Mouse (Mus musculus): ENCODE results near the gene Wdr92. TPM values are rescaled to one million over a fixed set of nuclear protein-coding genes. Genes with fewer than 3 reads are reported as not detected.

Wdr92 gene
- total RNA-seq (2017) = 15.8 and 16.1 TPM in 2 replicates

GRCm38 (mm10) chr11:17181807-17182206 lies at the start of gene Wdr92:
Gene Wdr92, plus strand, starts transcription at chr11:17182107.
- ATAC-seq (ENCODE audit: extremely low read depth, insufficient number of reproducible peaks, low FRiP score, poor library complexity, severe bottlenecking) = no peak

- no peak for ATAC-seq (ENCODE audit: extremely low read depth, insufficient number of reproducible peaks, low FRiP score, poor library complexity, severe bottlenecking)
Measured at GRCm38 (mm10) chr11:17135638-17136037, 46.3 kb upstream of the Wdr92 start.

GRCm38 (mm10) chr11:17138306-17139033 lies 43.4 kb upstream of the Wdr92 start:
- ATAC-seq (ENCODE audit: extremely low read depth, insufficient number of reproducible peaks, low FRiP score, poor library complexity, severe bottlenecking) = no peak

GRCm38 (mm10) chr11:17158858-17159737 lies 22.8 kb upstream of the Wdr92 start, which contains the start of gene Ppp3r1:
Gene Ppp3r1, plus strand, starts transcription at chr11:17159263.
- peak; percentile 91 for ATAC-seq (ENCODE audit: extremely low read depth, insufficient number of reproducible peaks, low FRiP score, poor library complexity, severe bottlenecking)

GRCm38 (mm10) chr11:17159738-17160241 lies 22.1 kb upstream of the Wdr92 start:
- ATAC-seq (ENCODE audit: extremely low read depth, insufficient number of reproducible peaks, low FRiP score, poor library complexity, severe bottlenecking) = no peak

GRCm38 (mm10) chr11:17160242-17160641 lies 21.7 kb upstream of the Wdr92 start:
- ATAC-seq (ENCODE audit: extremely low read depth, insufficient number of reproducible peaks, low FRiP score, poor library complexity, severe bottlenecking) = peak; percentile 80

GRCm38 (mm10) chr11:17163956-17164355 lies 18.0 kb upstream of the Wdr92 start:
- ATAC-seq (ENCODE audit: extremely low read depth, insufficient number of reproducible peaks, low FRiP score, poor library complexity, severe bottlenecking) = no peak

GRCm38 (mm10) chr11:17166627-17167026 lies 15.3 kb upstream of the Wdr92 start:
- ATAC-seq (ENCODE audit: extremely low read depth, insufficient number of reproducible peaks, low FRiP score, poor library complexity, severe bottlenecking) = peak; percentile 85

- ATAC-seq (ENCODE audit: extremely low read depth, insufficient number of reproducible peaks, low FRiP score, poor library complexity, severe bottlenecking) = no peak
Measured at GRCm38 (mm10) chr11:17169262-17169661, 12.6 kb upstream of the Wdr92 start.

GRCm38 (mm10) chr11:17170938-17171729 lies 10.8 kb upstream of the Wdr92 start:
- no peak for ATAC-seq (ENCODE audit: extremely low read depth, insufficient number of reproducible peaks, low FRiP score, poor library complexity, severe bottlenecking)

GRCm38 (mm10) chr11:17172300-17172699 lies 9.6 kb upstream of the Wdr92 start:
- no peak for ATAC-seq (ENCODE audit: extremely low read depth, insufficient number of reproducible peaks, low FRiP score, poor library complexity, severe bottlenecking)

- ATAC-seq (ENCODE audit: extremely low read depth, insufficient number of reproducible peaks, low FRiP score, poor library complexity, severe bottlenecking) = no peak
Measured at GRCm38 (mm10) chr11:17176638-17177037, 5.3 kb upstream of the Wdr92 start.

GRCm38 (mm10) chr11:17180753-17181152 lies 1.2 kb upstream of the Wdr92 start:
- 0 out of 2 replicates have a peak, but pooled peaks have one; percentile 16 for ATAC-seq (ENCODE audit: extremely low read depth, insufficient number of reproducible peaks, low FRiP score, poor library complexity, severe bottlenecking)

GRCm38 (mm10) chr11:17183165-17183564 lies 1.3 kb downstream of the Wdr92 start:
- ATAC-seq (ENCODE audit: extremely low read depth, insufficient number of reproducible peaks, low FRiP score, poor library complexity, severe bottlenecking) = 0 out of 2 replicates have a peak, but pooled peaks have one; percentile 13

GRCm38 (mm10) chr11:17187649-17188048 lies 5.7 kb downstream of the Wdr92 start:
- no peak for ATAC-seq (ENCODE audit: extremely low read depth, insufficient number of reproducible peaks, low FRiP score, poor library complexity, severe bottlenecking)

- no peak for ATAC-seq (ENCODE audit: extremely low read depth, insufficient number of reproducible peaks, low FRiP score, poor library complexity, severe bottlenecking)
Measured at GRCm38 (mm10) chr11:17188786-17189185, 6.9 kb downstream of the Wdr92 start.

GRCm38 (mm10) chr11:17192151-17192844 lies 10.4 kb downstream of the Wdr92 start:
- peak; percentile 95 for ATAC-seq (ENCODE audit: extremely low read depth, insufficient number of reproducible peaks, low FRiP score, poor library complexity, severe bottlenecking)

- no peak for ATAC-seq (ENCODE audit: extremely low read depth, insufficient number of reproducible peaks, low FRiP score, poor library complexity, severe bottlenecking)
Measured at GRCm38 (mm10) chr11:17199170-17199569, 17.3 kb downstream of the Wdr92 start.
